Mouse (Mus musculus) WW6 (cell line): Measurements from ENCODE around the gene C1ql1.
A peak's percentile ranks its signal among the peaks of the same experiment; 100 is the strongest.

Experiments
- DNase-seq: peaks from one replicate; pipeline ENCODE4 v3.0.0-alpha.2; 2013; ENCODE audit warnings: low read depth, low spot score

Gene C1ql1

DNA sequence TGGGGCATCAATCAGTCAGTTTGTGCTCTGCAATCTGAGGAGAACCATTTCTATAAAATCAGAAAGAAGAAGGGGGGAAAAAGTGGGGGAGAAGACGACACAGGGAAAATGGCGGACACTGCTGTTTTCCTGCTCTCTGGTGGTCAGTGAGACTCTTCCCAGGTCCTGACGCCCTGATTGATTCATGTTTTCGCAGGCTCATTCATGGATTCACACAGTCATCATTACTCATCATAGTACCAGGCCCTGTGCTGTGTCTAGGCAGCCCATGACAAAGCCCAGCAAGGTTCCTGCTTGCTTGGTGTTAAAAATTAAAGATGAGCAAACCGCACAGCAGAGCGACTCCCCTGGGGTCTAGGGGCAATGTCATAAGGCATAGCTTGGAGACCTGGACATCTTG is 11.9 kb upstream of the C1ql1 start:
- no peak for DNase-seq

DNA sequence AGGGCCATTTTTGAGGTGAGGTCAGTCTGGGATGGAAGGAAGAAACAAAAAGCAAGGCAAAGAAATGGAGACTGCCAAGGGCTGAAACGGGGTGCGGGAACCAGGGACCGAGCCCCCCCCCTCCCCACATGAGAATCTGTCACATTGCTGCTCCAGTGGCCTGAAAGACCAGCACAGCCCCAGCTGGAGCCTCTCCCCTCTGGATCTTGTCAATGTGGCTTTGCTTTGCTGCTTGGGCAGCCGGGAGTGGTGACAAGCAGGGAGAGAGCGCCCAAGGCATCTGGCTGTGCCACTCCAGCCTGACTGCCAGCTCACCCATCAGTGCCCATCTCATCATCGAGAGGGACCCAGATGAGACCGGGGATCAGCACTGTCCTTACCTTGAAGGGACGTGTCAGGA is 11.2 kb upstream of the C1ql1 start:
- no peak for DNase-seq

DNA sequence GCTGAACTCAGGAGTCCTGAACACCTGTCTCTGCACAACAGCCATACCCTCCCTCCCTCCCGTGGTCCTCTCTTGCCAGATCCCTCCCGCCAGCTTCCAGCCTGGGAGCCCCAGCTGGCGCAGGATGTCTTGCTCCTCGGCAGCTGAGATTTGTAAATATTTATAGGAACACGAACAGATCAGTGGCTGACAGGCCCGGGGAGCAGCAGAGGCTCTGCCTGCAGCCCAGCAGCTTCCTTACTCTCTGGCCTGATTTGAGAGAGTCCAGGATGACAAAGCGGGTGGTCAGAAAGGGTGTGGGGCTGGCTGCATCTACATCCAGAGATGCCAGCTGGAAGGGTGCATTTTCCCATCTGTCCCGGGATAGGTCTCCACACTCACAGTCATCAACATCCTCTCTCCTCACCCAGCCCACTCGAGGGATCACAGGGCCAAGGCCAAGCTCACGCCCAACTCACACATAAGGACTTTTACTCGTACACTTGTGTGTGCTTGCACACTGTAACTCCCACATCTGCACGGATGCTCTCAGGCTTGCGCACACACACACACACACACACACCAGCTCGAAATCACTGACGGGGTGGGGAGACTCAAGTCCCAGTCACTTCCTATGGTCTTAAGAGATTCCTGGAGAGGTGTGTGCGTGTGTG is 10.6 kb upstream of the C1ql1 start:
- DNase-seq = no peak

DNA sequence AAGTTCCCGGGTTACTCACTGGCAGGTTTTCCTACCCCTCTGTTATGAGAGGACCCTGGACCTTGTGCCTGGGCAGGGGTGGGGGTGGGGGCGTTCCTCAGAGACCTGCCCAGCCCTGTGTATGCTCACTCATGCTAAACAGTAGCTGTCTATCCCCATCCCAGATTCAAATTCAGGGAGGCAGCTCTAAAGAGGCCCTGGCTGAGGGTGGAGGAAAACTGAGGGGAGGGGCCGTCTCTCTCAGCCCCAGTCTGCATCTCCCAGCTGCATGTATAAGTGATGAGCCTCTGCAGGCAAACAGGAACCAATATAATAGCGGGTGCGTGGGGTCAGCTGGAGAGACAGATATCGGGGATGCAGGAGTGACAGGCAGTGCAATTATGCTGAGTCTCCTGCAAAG is 6.4 kb upstream of the C1ql1 start:
- no peak for DNase-seq

DNA sequence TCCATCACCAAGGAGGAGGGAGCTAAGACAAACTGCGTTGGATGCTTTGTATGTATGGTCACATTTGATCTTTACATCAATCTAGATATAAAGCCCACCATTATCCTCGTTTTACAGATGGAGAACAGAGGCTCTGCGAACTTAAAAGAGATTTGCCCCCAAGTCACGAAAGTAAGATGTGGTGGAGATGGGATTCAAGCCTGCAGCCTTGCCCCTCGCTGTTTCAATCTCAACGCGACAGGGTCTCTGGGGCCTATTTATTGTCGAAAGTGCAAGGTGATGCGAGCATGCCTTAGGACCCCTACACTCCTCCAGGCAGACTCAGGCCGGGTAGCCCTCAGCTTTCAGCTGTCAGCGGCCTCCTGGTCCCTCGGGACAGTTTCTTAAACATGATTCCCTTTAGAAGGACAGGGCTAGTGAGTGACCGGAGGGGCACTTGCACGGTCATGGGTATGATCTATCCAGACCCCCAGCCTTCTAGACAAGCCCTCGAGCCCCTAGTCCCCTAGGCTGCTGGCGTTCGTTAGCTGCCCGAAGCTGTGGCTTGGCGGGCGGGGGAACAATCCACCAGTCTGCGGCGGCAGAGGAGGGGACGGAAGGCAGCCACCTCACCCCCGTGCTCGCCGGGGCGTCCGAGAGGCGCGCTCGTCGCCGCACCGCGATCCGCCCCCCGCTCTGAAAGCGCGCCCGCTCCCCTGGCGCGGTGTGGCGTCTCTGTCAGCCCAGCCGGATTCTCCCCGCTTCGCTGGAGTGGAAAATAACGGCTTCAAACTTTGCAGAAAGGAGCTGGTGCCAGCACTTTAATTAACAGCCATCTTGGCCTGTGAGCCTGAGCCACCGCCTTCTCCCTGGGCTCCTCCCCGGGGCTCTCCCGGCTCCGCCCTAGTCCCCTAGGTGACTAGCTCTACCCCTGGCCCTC is 1.8 kb upstream of the C1ql1 start:
- no peak for DNase-seq

DNA sequence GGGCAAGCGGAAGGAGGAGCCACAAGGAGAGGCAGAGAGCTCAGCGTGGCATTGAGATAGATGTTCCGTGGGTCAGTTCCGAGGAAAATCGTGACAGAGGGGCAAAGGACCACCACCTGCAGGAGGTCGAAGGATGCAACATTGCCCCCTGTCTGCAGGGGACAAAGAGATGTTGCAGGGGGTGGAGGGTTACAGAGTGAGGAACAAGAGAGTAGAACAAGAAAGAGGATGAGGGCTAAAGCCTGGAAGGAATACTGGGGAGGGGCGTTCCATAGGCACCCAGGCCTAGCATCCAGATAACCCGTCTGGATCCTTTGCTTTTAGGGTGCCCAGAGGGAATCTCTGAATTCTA is 480 bp upstream of the C1ql1 start:
- no peak for DNase-seq

DNA sequence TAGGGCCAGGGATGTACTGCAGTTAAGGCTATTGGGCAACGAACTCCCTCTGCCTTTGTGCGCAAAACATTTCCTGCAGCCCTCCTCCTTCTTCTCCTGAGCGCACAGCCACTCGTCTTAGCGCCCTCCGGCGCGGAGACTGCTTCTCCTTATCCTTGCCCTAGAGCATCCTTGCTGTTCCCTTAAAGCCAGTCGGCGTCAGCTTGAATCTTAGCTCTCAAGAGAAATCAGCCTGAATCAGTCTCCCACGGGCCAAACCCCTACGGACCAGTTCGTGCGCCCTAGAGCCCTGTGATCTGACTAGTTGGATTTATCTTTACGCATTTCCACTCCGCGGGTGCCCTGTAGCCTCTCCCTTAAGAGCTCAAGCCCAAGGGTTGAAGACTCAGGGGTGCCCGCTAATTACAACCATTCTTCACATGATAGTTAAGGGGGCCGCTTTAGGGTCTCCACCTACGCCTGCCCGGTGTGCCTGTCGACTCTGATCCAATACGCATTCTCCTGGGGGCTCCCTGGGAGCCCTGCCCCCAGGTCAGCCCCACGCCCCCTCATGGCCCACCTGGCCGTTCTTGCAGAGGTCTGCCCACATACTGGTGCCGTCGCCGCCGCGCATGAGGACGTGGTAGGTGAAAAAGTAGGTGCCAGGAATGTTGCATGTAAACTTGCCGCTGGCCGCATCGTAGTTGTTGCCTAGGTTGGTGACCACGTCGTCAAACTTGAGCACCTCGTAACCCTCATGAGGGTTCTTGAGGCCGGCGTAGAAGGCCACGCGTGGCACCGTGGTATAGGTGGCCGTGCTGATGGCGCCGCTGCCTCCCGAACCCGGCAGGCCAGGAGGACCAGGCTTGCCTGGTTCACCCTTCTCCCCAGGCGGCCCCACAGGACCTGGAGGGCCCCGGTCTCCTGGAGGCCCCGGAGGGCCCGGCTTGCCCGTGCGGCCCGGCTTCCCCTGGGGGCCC is 903 bp downstream of the C1ql1 start:
- DNase-seq = no peak

DNA sequence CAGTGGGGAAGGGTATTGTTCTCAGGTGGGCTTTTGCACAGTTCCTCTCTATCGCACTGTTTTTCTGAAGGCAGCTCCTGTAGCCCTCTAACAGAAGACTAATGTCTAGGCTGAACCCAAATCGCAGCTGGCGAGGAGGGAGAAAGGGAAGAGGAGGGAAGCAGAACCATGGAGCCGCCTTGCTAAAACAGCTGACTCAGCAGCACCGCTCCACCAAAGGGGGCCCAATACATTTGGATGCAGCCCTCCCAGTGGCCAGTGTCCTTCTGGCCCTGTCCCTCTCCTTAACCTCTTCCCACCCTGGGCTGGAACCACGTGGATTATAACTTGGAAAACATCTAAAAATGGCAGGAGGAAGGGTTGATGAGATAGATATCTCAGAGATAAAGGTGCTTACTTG is 5.3 kb downstream of the C1ql1 start:
- DNase-seq = no peak

DNA sequence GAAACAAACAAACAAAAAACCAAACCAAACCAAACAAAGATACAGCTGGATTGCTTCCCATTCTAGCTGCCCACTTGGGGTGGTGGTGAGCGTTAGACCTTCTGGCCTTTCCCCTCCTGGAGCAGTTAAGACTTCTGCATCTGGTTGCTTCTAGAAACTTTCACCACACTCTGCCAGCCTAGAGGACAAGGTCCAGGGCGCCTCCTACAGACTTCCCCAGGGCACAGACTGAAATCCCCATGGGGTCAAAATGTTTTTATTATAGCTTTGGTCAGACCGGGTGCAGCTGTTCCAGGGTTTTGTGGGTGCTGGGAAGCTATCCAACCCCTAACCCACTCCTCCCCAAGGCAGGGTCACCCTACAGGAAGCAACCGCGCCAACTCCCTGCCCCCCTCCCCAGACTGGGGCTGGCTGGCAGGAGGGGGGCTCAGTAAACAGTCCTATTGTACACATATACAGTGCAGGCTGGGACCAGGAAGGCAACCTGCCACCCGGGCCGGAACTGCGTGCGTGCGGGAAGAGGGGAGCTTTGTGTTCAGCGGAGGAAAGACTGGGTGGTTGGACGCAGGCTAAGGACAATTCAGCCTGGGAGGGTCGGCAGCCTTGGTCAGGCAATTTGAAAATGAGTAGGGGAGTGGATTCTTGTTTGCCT is 7.3 kb downstream of the C1ql1 start:
- no peak for DNase-seq

DNA sequence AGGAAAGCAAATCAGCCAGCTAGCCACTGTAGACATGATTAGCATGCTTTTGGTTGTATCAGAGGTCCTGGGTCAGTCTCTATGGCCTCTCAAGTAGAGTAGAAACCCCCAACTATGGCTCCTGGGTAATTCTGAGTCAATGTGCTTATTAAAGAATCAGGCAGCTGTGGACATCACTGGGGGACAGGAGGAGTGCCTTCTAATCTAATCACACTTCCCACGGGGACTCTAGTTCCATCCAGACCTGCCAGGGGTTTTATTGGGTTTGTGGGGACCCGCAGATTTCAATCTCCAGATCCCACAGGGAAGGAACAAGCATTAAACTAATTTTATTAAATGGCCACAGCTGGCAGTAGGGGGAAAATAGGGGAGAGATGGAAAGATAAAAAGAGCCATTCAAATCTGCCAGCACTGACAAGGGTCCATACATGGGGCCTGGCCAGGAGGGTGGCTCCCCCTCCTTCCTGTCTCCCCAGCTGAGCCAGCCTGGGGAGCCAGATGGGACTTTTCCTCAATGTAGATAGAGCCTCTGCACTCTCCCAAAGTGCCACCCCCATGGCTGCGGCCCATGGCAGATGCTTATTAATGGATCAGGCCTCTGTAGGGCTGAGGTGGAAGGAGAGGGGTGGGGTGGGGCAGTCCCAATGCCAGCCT is 8.8 kb downstream of the C1ql1 start:
- no peak for DNase-seq

DNA sequence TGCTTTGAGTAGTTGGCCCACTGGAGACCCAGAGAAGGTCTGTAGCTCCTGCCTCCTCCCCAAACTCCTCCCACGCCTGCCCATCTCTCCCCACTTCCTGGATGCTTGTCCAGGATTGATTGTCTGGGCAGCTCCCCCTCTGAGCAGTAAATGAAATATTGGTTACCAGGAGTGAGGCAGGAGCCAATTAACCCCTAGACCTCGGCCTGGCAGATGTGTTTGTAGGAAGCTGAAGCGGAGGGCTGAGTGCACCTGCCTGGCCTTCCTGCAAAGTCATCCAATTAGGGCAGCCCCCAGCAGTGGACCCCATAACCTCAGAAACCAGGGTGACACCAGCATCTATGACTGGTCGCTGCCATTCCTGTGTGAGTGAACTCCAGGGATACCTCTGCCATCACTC is 10.2 kb downstream of the C1ql1 start:
- no peak for DNase-seq

DNA sequence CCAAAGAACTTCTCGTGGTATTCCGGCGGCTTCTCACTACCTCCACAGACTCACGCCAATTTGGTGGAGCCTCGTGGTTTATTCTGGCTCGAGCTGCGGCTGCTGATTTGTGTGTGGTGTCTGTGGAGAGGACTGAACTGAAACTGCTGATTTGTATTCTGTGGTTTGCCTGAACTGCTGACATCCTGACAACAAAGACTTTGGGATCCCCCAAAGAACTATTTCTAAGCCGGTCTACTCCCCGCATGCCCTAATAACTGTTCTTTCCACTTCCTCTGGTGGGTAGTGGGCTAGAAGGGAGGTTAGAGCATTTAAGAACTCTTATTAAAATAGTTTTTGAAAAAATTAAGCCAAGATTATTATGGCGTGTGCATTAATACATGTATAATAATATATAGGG is 15.8 kb downstream of the C1ql1 start:
- DNase-seq = no peak

DNA sequence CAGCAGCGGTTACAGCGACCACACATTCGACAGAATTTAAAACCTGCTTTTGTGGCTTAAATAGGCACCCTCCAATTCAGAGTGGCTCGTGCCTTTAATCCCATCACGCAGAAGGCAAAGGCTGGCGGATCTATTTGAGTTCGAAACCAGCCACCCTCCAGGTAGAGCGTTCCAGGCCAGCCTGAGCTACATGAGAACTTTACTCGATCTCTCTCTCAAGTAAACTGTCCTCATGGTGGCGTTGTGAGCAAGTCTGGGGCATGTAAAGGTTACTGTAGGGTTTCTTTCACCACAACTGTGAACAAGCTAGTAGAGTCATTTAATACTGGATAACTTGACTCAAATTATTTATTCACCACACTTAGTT is 21.2 kb downstream of the C1ql1 start:
- DNase-seq = peak; percentile 70

DNA sequence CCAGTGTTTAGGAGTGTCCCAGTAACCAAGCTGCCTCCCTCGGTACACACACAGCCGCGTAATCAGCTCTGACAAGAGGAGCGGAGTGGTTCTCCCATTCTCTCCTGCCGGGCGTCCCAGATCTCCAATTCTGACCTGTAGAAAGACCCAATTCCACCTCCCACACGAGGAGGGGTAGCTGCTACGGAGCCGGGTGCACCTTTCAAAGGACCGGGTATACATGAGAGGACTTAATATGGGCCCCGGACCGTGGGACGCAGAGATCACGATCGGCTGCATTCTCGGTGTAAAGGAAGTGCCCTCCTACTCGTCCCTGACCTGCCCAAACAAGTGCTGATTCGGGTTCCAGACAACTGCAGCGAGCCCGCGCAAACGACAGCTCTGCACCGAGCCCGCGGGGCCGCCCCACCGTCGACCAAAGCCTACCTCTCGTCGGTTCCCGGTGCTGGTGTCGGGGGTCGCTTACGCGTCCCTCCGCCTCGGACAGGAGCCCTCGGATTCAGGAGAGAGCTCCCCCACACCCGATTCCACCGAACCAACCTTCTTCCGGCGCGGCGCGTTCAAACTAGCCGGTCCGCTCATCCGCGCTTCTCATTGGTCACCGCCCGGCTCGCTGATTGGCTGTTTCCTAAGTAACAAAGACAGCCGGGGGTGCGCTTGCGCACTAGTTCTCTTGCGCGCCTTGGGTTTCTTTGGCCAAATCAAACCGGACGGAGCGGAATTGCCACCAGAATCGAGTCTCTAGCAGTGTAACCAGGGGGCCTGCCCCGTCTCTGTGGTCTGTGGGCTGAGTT is 21.7 kb downstream of the C1ql1 start, which contains the start of gene Kif18b:
Kif18b (minus strand) TSS at position 568 of the 794 bp plus-strand sequence.
- peak; percentile 99 for DNase-seq

DNA sequence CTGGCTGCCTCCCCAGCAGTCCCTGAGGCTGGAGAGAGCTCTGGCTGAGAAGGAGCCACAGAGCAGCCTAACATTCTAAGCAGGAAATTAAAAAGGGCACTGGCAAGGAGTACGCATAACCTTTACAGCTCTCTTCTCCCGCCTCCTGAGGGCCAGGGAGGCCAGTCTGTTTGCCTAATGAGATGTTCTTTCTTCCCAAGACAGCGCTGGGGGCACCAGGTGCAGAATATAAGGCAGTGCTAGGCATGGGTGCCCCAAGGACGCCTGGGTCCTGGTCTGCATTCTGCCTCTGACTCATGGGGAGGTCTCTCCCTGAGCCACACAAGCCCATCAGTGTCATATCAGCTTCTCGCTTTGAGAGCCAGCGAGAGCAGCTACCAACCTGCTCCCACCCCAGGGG is 25.0 kb downstream of the C1ql1 start:
- DNase-seq = no peak

DNA sequence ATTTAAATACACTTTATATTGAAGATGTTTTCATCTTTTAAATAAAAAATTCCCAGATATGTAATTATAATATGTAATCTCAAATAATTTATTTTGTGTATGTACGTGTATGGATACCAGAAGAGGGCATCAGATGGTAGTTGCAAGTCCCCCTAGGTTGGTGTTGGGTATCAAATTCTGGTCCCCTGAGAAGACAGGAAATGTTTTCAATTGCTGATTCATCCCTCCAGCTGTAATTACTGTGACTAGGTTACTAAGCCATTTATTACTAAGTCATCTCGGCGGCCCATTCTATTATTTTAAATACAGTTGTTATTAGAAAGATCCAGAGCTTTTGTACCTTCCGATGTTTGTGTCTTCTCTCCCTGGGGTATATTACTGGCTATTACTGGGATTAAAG is 28.4 kb downstream of the C1ql1 start:
- no peak for DNase-seq

DNA sequence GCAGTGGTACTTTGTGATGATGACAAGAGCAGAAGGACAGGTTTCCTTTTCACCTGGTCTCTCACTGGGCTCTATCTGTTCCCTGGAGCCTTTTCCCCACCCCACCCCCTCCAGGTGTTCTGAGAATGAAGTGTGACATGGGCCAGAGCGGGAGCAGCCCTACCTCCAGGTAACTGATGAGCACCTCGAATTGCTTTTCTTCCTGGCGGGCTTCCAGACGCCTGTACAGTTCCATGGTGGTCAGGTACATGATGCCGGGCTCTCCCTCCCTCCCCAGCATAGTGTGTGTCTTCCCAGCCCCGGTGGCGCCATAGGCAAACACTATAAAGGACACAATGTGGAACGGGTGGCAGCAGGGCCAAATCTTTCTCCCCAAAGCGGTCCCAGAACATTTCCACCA is 31.1 kb downstream of the C1ql1 start:
- DNase-seq = no peak

DNA sequence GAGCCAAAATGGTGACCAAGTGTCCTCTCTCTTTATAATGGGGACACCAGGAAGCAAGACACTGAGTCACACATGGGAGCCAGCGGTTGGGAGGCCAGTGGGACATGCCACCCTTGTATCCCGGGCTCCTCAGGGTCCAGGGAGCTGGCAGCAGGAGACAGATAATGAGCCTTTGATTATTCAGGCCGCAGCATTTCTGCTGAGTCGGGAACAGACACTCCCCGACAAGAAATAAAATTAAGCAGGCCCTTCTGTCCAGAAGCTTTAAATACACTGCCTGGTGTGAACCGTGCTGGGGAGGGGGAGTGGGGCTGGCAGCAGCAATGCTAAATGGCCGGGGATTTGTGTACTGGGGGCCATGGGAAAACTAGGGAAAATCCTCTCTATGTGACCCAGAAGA is 35.1 kb downstream of the C1ql1 start:
- no peak for DNase-seq

DNA sequence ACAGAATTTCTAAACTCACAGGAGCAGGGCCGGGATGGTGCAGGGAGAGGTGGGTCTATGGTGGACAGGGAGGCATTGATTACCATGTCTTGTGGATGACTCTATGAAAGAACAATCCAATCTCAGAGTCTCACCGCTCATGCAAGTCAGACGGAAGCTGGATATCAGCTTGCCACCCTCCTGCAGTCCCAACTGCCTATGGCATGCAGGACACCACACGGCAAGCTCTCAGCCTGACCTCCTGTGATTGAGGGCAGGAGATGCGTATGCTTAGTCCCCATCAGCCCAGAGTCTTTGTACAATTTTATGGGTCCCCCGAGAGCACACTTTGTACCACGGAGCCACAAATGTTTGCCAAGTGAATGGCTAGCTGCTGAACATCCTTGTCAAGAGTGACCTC is 42.8 kb downstream of the C1ql1 start:
- no peak for DNase-seq

DNA sequence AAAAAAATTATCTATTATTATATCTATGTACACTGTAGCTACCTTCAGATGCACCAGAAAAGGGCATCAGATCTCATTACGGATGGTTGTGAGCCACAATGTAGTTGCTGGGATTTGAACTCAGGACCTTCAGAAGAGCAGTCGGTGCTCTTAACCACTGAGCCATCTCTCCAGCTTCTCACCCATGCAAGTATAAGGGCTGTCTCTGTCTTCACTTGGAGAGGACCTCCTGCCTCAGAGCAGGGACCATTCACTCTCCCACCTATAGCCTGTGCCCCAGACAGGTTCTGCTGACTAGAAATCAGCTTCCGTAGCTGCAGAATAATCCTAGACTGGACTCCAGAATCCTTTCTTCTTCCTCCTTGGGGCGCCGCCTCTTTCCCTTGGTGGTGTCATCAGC is 44.4 kb downstream of the C1ql1 start:
- DNase-seq = no peak
